Mouse (Mus musculus) spleen, adult 2 months (tissue): ENCODE results near the gene Lhx1.

Source experiments
- CTCF ChIP-seq: fragments of 200-500 bp; IDR thresholded peaks from 2 replicates; pipeline ENCODE4 v1.5.1; 2011; ENCODE audit warnings: mild to moderate bottlenecking, inconsistent platforms; ENCODE audit not compliant: insufficient read depth, insufficient read length, insufficient replicate concordance; ENCODE audit errors: extremely low read depth
- POLR2A ChIP-seq: fragments of 200-500 bp; IDR thresholded peaks from 2 replicates; pipeline ENCODE4 v1.6.1; 2011; ENCODE audit warnings: low read depth, low read length, inconsistent platforms

- TF ChIP-seq POLR2A, result no peak
- TF ChIP-seq CTCF, result no peak
Measured at GRCm38 (mm10) chr11:84574834-84575233, 49.5 kb upstream of the Lhx1 start.
